Mouse (Mus musculus) CH12.LX (cell line): ENCODE measurements at regions not wholly inside any gene's neighbourhood (a gene's known extent, or its start where the extent isn't known, plus 50 kb on each side); places are given as distances from the start of the nearest gene placed in this dataset.

ENCODE experiments used
- DNase-seq: peaks from one replicate; pipeline ENCODE4 v3.0.0-alpha.2; 2013; ENCODE audit errors: extremely low read depth
- H3K27ac ChIP-seq: 2 replicates; pipeline ENCODE4 v1.5.1; 2012; ENCODE audit warnings: low read depth, mild to moderate bottlenecking, control low read depth, moderate library complexity; ENCODE audit not compliant: insufficient read depth
- H3K27me3 ChIP-seq: replicated peaks from 2 replicates; pipeline ENCODE3; 2012; ENCODE audit warnings: inconsistent platforms
- H3K36me3 ChIP-seq, 2 experiments: replicated peaks in 1 of 2; 2 replicates each; pipeline versions ENCODE3 to v1.6.1; 2012; ENCODE audit warnings: inconsistent platforms in 1 of 2, low read length in 1 of 2, mild to moderate bottlenecking in 1 of 2, mixed read lengths in 1 of 2, moderate library complexity in 1 of 2; ENCODE audit not compliant: control insufficient read depth in 1 of 2, insufficient read depth in 1 of 2
- H3K4me1 ChIP-seq, 2 experiments: 2 replicates each; pipeline ENCODE4 v1.6.1; 2012; ENCODE audit warnings: inconsistent platforms in 1 of 2, moderate library complexity in 1 of 2; ENCODE audit not compliant: insufficient read depth in 2 of 2, control insufficient read depth in 1 of 2
- H3K4me2 ChIP-seq: 2 replicates; pipeline ENCODE4 v1.6.1; 2012; ENCODE audit warnings: low read depth, mild to moderate bottlenecking, control low read depth; ENCODE audit not compliant: poor library complexity, insufficient read depth, severe bottlenecking
- H3K4me3 ChIP-seq, 3 experiments: fragments of 150-350 bp in 1 of 3; sonication (generic) in 1 of 3; replicated peaks in 1 of 3; 2 replicates each; pipeline versions ENCODE3 to v1.5.1; 2011 to 2012; ENCODE audit warnings: low read depth in 2 of 3, low read length in 2 of 3, mild to moderate bottlenecking in 2 of 3, moderate library complexity in 2 of 3, control low read depth in 1 of 3, improper control_type of control experiment in 1 of 3, inconsistent platforms in 1 of 3, mixed read lengths in 1 of 3; ENCODE audit not compliant: poor library complexity in 1 of 3
- H3K79me2 ChIP-seq: replicated peaks from 2 replicates; pipeline ENCODE4 v1.6.1; 2012; ENCODE audit warnings: mild to moderate bottlenecking, moderate library complexity; ENCODE audit not compliant: control insufficient read depth, poor library complexity, insufficient read depth, severe bottlenecking; ENCODE audit errors: extremely low read depth
- H3K9ac ChIP-seq: 2 replicates; pipeline ENCODE4 v1.6.1; 2012; ENCODE audit warnings: low read depth, mild to moderate bottlenecking, control low read depth, moderate library complexity; ENCODE audit not compliant: insufficient read depth
- H3K9me3 ChIP-seq: replicated peaks from 2 replicates; pipeline ENCODE3; 2012; ENCODE audit warnings: low read length, inconsistent platforms, mixed read lengths
- CHD2 ChIP-seq: IDR thresholded peaks from 2 replicates; pipeline ENCODE4 v1.6.1; 2011; ENCODE audit warnings: low read length, improper control_type of control experiment
- CTCF ChIP-seq, 2 experiments: IDR thresholded peaks in 1 of 2; conservative IDR thresholded peaks in 1 of 2; 2 replicates each; pipeline ENCODE4 v1.5.1; 2011 to 2012; ENCODE audit warnings: low read depth in 2 of 2, low read length in 2 of 2, improper control_type of control experiment in 1 of 2, inconsistent platforms in 1 of 2, mild to moderate bottlenecking in 1 of 2, moderate library complexity in 1 of 2
- ELF1 ChIP-seq: IDR thresholded peaks from 2 replicates; pipeline ENCODE4 v1.6.1; 2014; ENCODE audit warnings: low read depth, mild to moderate bottlenecking, inconsistent platforms, low read length, improper control_type of control experiment
- KAT2A ChIP-seq: IDR thresholded peaks from 2 replicates; pipeline ENCODE4 v1.6.1; 2012; ENCODE audit warnings: low read length, improper control_type of control experiment, inconsistent platforms; ENCODE audit not compliant: insufficient replicate concordance
- MAZ ChIP-seq: IDR thresholded peaks from 2 replicates; pipeline ENCODE4 v1.6.1; 2012; ENCODE audit warnings: low read depth, mild to moderate bottlenecking, inconsistent platforms, low read length, improper control_type of control experiment, moderate library complexity
- MXI1 ChIP-seq: IDR thresholded peaks from 2 replicates; pipeline ENCODE4 v1.6.1; 2011; ENCODE audit warnings: mild to moderate bottlenecking, low read depth, low read length, improper control_type of control experiment
- MYC ChIP-seq: IDR thresholded peaks from 2 replicates; pipeline ENCODE4 v1.6.1; 2011; ENCODE audit warnings: low read depth, mild to moderate bottlenecking, improper control_type of control experiment, low read length
- NRF1 ChIP-seq: IDR thresholded peaks from 2 replicates; pipeline ENCODE4 v1.6.1; 2014; ENCODE audit warnings: low read depth, mild to moderate bottlenecking, inconsistent platforms, low read length, improper control_type of control experiment, moderate library complexity
- RAD21 ChIP-seq: IDR thresholded peaks from 2 replicates; pipeline ENCODE4 v1.6.1; 2011; ENCODE audit warnings: low read depth, mild to moderate bottlenecking, low read length, improper control_type of control experiment, moderate library complexity
- SMC3 ChIP-seq: IDR thresholded peaks from 2 replicates; pipeline ENCODE4 v1.6.1; 2011; ENCODE audit warnings: low read depth, low read length, improper control_type of control experiment
- USF2 ChIP-seq: conservative IDR thresholded peaks from 2 replicates; pipeline ENCODE4 v1.6.1; 2011; ENCODE audit warnings: low read depth, low read length, improper control_type of control experiment
- dilution Hi-C: fragments of 300-500 bp; cut with MboI; formaldehyde crosslinking; loops from 2 replicates; pipeline ENCODE4 v1.14.3; 2020; ENCODE audit warnings: low sequenced_read_pairs; ENCODE audit not compliant: extremely low pct_unique_long_range_greater_than_20kb, extremely low pct_ligation_motif_present
- in situ Hi-C: fragments of 300-500 bp; cut with MboI; formaldehyde crosslinking; loops from 3 replicates; pipeline ENCODE4 v1.14.3; 2019; ENCODE audit warnings: low sequenced_read_pairs, low pct_ligation_motif_present, low pct_unique_long_range_greater_than_20kb, mixed read lengths

DNA sequence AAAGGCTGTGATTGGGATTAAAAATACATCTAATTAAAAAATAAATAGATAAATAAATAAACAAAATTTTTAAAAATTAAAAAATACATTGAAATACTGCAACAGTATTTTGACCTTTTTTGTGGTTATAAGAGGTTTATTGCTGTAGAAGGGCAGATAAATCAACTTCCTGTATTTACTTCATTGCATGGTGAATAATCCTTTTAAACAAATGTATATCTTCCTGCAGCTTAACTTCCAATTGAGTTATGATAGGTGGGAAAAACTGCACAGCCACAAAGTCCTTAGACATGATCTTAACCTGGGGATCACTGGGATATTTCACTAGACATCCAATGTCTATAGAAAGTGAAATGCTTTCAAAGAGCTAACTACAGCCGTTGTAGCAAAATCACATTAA lies 402.1 kb upstream of the Dach1 start:
- Histone ChIP-seq H3K9me3 (peaks cover 35% of the 10 kb centered on the region), H3K4me1 (no peaks in the 10 kb centered on the region), H3K79me2 (no peaks in the 10 kb centered on the region), H3K36me3 (no peaks in the 10 kb centered on the region), H3K4me2 (no peak overlapping the region), H3K27me3 (no peaks in the 10 kb centered on the region), H3K4me3 (no peak overlapping the region), H3K27ac (no peak overlapping the region), H3K9ac (no peak overlapping the region)
- TF ChIP-seq CHD2 (no peak), SMC3 (no peak), ELF1 (no peak), MXI1 (no peak), NRF1 (no peak), MAZ (no peak)
- dilution Hi-C loops (no loop called here), in situ Hi-C loops (no loop called here)
- DNase-seq: no peak

- Histone ChIP-seq H3K27ac (no peak overlapping the region), H3K9me3 (peaks cover 27% of the 10 kb centered on the region), H3K79me2 (no peaks in the 10 kb centered on the region), H3K36me3 (no peaks in the 10 kb centered on the region), H3K9ac (no peak overlapping the region), H3K4me2 (no peak overlapping the region), H3K4me1 (no peaks in the 10 kb centered on the region), H3K27me3 (no peaks in the 10 kb centered on the region), H3K4me3 (no peak overlapping the region)
- TF ChIP-seq CHD2 (no peak), MXI1 (no peak), CTCF (conservative IDR thresholded peaks at IDR 0.05 in 1 of 2, IDR thresholded peaks at IDR 0.05 in 1 of 2; ENCODE audit: low read depth in 2 of 2, low read length in 2 of 2) (no peak), RAD21 (no peak)
- in situ Hi-C loops (no loop called here), dilution Hi-C loops (no loop called here)
- DNase-seq: no peak
Measured at GRCm38 (mm10) chr14:98562002-98562401, 392.4 kb upstream of the Dach1 start.

DNA sequence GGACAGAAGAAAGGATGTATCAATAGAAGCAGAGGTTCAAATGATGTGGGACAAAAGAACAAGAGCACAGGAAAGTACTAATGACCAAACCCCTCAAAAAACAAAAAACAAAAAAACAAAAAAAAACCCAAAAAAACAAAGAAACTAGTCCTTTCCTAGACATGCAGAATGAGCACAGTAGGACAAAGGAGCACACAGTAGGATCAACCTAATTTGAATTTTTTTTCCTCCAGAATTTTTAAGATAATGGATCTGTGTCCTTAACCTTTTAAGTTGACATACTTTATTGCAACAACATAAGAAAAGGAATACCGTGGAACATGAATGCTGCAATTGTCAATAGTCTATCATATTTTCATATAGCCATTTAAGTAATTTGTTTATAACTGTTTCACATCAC lies 370.2 kb upstream of the Dach1 start:
- in situ Hi-C loops: no loop called here
- Histone ChIP-seq H3K27me3 (no peaks in the 10 kb centered on the region), H3K36me3 (no peaks in the 10 kb centered on the region), H3K27ac (no peak overlapping the region), H3K9me3 (peaks cover 35% of the 10 kb centered on the region), H3K79me2 (no peaks in the 10 kb centered on the region), H3K4me3 (no peak overlapping the region), H3K4me2 (no peak overlapping the region), H3K4me1 (no peaks in the 10 kb centered on the region), H3K9ac (no peak overlapping the region)
- TF ChIP-seq USF2 (no peak), NRF1 (no peak), KAT2A (no peak), MYC (no peak), MXI1 (no peak)
- dilution Hi-C loops: no loop called here
- no peak for DNase-seq
